Mouse (Mus musculus): Measurements from ENCODE around the gene Sult6b2. TPM values are rescaled to one million over a fixed set of nuclear protein-coding genes. Genes with fewer than 3 reads are reported as not detected.

Sult6b2 gene
- not detected in 2 replicates for total RNA-seq (2015)
- total RNA-seq (2017) = not detected in 2 replicates

- ATAC-seq (replicated peaks; ENCODE audit: poor library complexity) = no peak
These were observed at the start of gene Sult6b2 for GRCm38 (mm10) chr6:142804402-142804801. Gene Sult6b2 (minus strand): TSS chr6:142804502.

GRCm38 (mm10) chr6:142852419-142853377 lies 48.4 kb upstream of the Sult6b2 start:
- ATAC-seq (replicated peaks; ENCODE audit: poor library complexity) = peak; percentile 71

- ATAC-seq (replicated peaks; ENCODE audit: poor library complexity) = no peak
These were observed 46.1 kb upstream of the Sult6b2 start for GRCm38 (mm10) chr6:142850436-142850835.

GRCm38 (mm10) chr6:142849326-142849725 lies 45.0 kb upstream of the Sult6b2 start:
- ATAC-seq (replicated peaks; ENCODE audit: poor library complexity) = no peak

GRCm38 (mm10) chr6:142847914-142848674 lies 43.8 kb upstream of the Sult6b2 start:
- peak; percentile 71 for ATAC-seq (replicated peaks; ENCODE audit: poor library complexity)

GRCm38 (mm10) chr6:142846855-142847254 lies 42.6 kb upstream of the Sult6b2 start:
- no peak for ATAC-seq (replicated peaks; ENCODE audit: poor library complexity)

GRCm38 (mm10) chr6:142845066-142845465 lies 40.8 kb upstream of the Sult6b2 start:
- no peak for ATAC-seq (replicated peaks; ENCODE audit: poor library complexity)

- ATAC-seq (replicated peaks; ENCODE audit: poor library complexity) = no peak
These were observed 39.8 kb upstream of the Sult6b2 start for GRCm38 (mm10) chr6:142844061-142844460.

- ATAC-seq (replicated peaks; ENCODE audit: poor library complexity) = no peak
These were observed 34.2 kb upstream of the Sult6b2 start for GRCm38 (mm10) chr6:142838501-142838900.

GRCm38 (mm10) chr6:142837326-142837725 lies 33.0 kb upstream of the Sult6b2 start:
- ATAC-seq (replicated peaks; ENCODE audit: poor library complexity) = no peak

GRCm38 (mm10) chr6:142835726-142836125 lies 31.4 kb upstream of the Sult6b2 start:
- no peak for ATAC-seq (replicated peaks; ENCODE audit: poor library complexity)

GRCm38 (mm10) chr6:142834911-142835310 lies 30.6 kb upstream of the Sult6b2 start:
- no peak for ATAC-seq (replicated peaks; ENCODE audit: poor library complexity)

GRCm38 (mm10) chr6:142831706-142832105 lies 27.4 kb upstream of the Sult6b2 start:
- peak; percentile 51 for ATAC-seq (replicated peaks; ENCODE audit: poor library complexity)

GRCm38 (mm10) chr6:142831243-142831642 lies 26.9 kb upstream of the Sult6b2 start:
- ATAC-seq (replicated peaks; ENCODE audit: poor library complexity) = peak; percentile 95

GRCm38 (mm10) chr6:142830221-142830620 lies 25.9 kb upstream of the Sult6b2 start:
- ATAC-seq (replicated peaks; ENCODE audit: poor library complexity) = no peak

GRCm38 (mm10) chr6:142825449-142825848 lies 21.1 kb upstream of the Sult6b2 start:
- no peak for ATAC-seq (replicated peaks; ENCODE audit: poor library complexity)

GRCm38 (mm10) chr6:142823008-142823787 lies 18.9 kb upstream of the Sult6b2 start:
- ATAC-seq (replicated peaks; ENCODE audit: poor library complexity) = peak; percentile 25; the same call in 1 of the 2 replicates

- ATAC-seq (replicated peaks; ENCODE audit: poor library complexity) = no peak
These were observed 14.0 kb upstream of the Sult6b2 start for GRCm38 (mm10) chr6:142818306-142818705.

- peak; percentile 12; the same call in 1 of the 2 replicates for ATAC-seq (replicated peaks; ENCODE audit: poor library complexity)
These were observed 11.2 kb upstream of the Sult6b2 start for GRCm38 (mm10) chr6:142815513-142815912.

GRCm38 (mm10) chr6:142814495-142814921 lies 10.2 kb upstream of the Sult6b2 start:
- peak; percentile 78 for ATAC-seq (replicated peaks; ENCODE audit: poor library complexity)

- no peak for ATAC-seq (replicated peaks; ENCODE audit: poor library complexity)
These were observed 9.7 kb upstream of the Sult6b2 start for GRCm38 (mm10) chr6:142814011-142814410.
